Mouse (Mus musculus) E14TG2a.4 (cell line): ENCODE measurements at regions not wholly inside any gene's neighbourhood (a gene's known extent, or its start where the extent isn't known, plus 50 kb on each side); places are given as distances from the start of the nearest gene placed in this dataset.

ENCODE experiments used
- CTCF ChIP-seq: conservative IDR thresholded peaks from 2 replicates; pipeline ENCODE4 v1.5.1; 2014; ENCODE audit warnings: low read length
- NANOG ChIP-seq: IDR thresholded peaks from 2 replicates; pipeline ENCODE4 v1.6.1; 2014; ENCODE audit warnings: borderline replicate concordance, low read length, mixed read lengths
- POU5F1 ChIP-seq: IDR thresholded peaks from 2 replicates; pipeline ENCODE4 v1.6.1; 2014; ENCODE audit warnings: low read length, borderline replicate concordance

DNA sequence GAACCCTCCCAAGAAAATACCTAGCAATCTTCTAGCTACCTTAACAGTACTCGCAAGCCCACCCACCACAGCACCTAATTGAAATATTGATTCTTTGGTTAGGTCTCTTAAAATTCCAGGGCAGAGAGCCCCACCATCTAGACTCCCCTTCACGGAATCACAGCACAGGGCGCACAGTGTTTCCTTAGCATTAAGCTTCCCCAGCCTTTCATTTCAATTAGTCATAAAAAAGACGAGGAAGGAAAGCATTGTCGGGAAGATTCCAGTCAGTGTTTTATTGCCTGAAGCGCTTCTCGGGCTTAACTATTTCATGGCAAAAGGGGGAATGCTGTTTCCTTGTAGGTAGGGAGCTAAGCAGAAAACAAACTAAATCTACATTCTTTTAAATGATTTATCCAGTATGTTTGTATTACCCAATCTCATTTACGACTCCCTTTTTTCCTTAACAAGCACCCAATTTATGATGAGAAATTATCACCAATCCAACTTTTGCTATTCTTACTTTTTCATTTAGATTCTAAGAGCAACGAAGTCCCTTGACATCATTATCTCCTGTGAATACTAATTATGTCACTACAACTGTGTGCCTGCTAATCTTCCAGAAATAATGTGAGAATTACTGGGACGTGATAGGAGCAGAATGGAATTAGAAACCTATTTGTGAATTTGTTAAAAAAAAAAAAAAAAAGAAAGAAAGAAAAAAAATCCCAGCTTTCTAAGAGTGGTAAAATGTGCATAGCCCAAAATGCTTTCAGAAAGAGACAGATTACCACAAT is 312.6 kb downstream of the Qdpr start:
- TF ChIP-seq CTCF (no peak), NANOG (no peak), POU5F1 (no peak)
